ENCODE assay signal across 12 mouse cellular contexts in genomic region chr6:16999451-17000139, GRCm38 (mm10).
DNase-seq lines count a peak whose midpoint lies in the region; ATAC-seq and TF ChIP-seq lines count a peak whose summit lies in the region.
"Had no signal": no experiment of that assay in that cellular context is flagged by ENCODE, and none has a peak within 500 bp of the region (broad histone marks: within the 10 kb centered on the region; RNA-seq: fewer than 3 reads in every experiment).

No protein-coding gene starts in this region.

- TF ChIP-seq EP300 in stomach, postnatal 0 days (optimal IDR thresholded peaks at IDR 0.05) = no peak

- no peaks in the 10 kb centered on the region for H3K9me3 ChIP-seq in forebrain, embryonic 15.5 days
- no peaks in the 10 kb centered on the region for H3K9me3 ChIP-seq in forebrain, embryonic 11.5 days (ENCODE audit: control insufficient read depth, low read length)
- no peaks in the 10 kb centered on the region for H3K9me3 ChIP-seq in neural tube, embryonic 11.5 days (ENCODE audit: control insufficient read depth, low read length)
- H3K9me3 ChIP-seq in stomach, postnatal 0 days (ENCODE audit: control insufficient read depth, low read length) = no peaks in the 10 kb centered on the region

- H3K4me2 ChIP-seq in forebrain, embryonic 15.5 days (replicated peaks) = peak overlapping the region; percentile 23
- no peak overlapping the region for H3K4me2 ChIP-seq in forebrain, embryonic 11.5 days (ENCODE audit: low read depth, low read length, severe bottlenecking)
- H3K4me2 ChIP-seq in neural tube, embryonic 11.5 days (ENCODE audit: low read depth) = peak overlapping the region; percentile 21
- H3K4me2 ChIP-seq in stomach, postnatal 0 days (replicated peaks; ENCODE audit: low read depth) = peak overlapping the region; percentile 45

- H3K4me1 ChIP-seq in forebrain, embryonic 15.5 days = peaks cover 6% of the 10 kb centered on the region
- H3K4me1 ChIP-seq in forebrain, embryonic 11.5 days (replicated peaks; ENCODE audit: control insufficient read depth, insufficient read depth, low read length) = peaks cover 5% of the 10 kb centered on the region; the same call in 1 of the 2 replicates
- H3K4me1 ChIP-seq in neural tube, embryonic 11.5 days (ENCODE audit: control insufficient read depth, insufficient read depth, low read length) = no peaks in the 10 kb centered on the region
- H3K4me1 ChIP-seq in stomach, postnatal 0 days (replicated peaks; ENCODE audit: control insufficient read depth, insufficient read depth) = no peaks in the 10 kb centered on the region

- H3K27me3 ChIP-seq in forebrain, embryonic 15.5 days = no peaks in the 10 kb centered on the region
- H3K27me3 ChIP-seq in forebrain, embryonic 11.5 days (ENCODE audit: control insufficient read depth, insufficient read depth, low read length) = no peaks in the 10 kb centered on the region
- H3K27me3 ChIP-seq in neural tube, embryonic 11.5 days (ENCODE audit: control insufficient read depth, insufficient read depth, low read length) = no peaks in the 10 kb centered on the region
- no peaks in the 10 kb centered on the region for H3K27me3 ChIP-seq in stomach, postnatal 0 days (ENCODE audit: control insufficient read depth, insufficient read depth, low read length)

- no peak overlapping the region for H3K27ac ChIP-seq in forebrain, embryonic 15.5 days (replicated peaks)
- H3K27ac ChIP-seq in forebrain, embryonic 11.5 days (ENCODE audit: low read depth, low read length) = no peak overlapping the region
- no peak overlapping the region for H3K27ac ChIP-seq in neural tube, embryonic 11.5 days (ENCODE audit: low read depth, low read length)
- H3K27ac ChIP-seq in stomach, postnatal 0 days (replicated peaks) = no peak overlapping the region
- H3K27ac ChIP-seq: heart, adult 2 months had no signal

- no peak for DNase-seq in forebrain, embryonic 11.5 days (ENCODE audit: low spot score)
- DNase-seq in neural tube, embryonic 11.5 days (ENCODE audit: low spot score) = peak; percentile 35
- DNase-seq in neural tube, embryonic 10.5 days (ENCODE audit: extremely low spot score, low spot score) = no peak
- DNase-seq in lung, postnatal 10 days = peak; percentile 39
- no peak for DNase-seq in stomach, postnatal 0 days (ENCODE audit: low spot score)
- no peak for DNase-seq in kidney, postnatal 25 days
- DNase-seq: heart, adult 2 months; right cerebral cortex, postnatal 14 days; thymus, adult 2 months had no signal

- no peak overlapping the region for H3K9ac ChIP-seq in forebrain, embryonic 15.5 days (replicated peaks)
- H3K9ac ChIP-seq in forebrain, embryonic 11.5 days (ENCODE audit: low read length) = no peak overlapping the region
- no peak overlapping the region for H3K9ac ChIP-seq in neural tube, embryonic 11.5 days (ENCODE audit: low read length)
- H3K9ac ChIP-seq in stomach, postnatal 0 days (ENCODE audit: low read length) = no peak overlapping the region

- peak; percentile 41; the same call in 1 of the 2 replicates for TF ChIP-seq CTCF in stomach, postnatal 0 days (IDR thresholded peaks at IDR 0.05; ENCODE audit: low read depth)

- peak overlapping the region; percentile 16 for H3K4me3 ChIP-seq in forebrain, embryonic 15.5 days
- H3K4me3 ChIP-seq in forebrain, embryonic 11.5 days (ENCODE audit: low read depth, low read length) = no peak overlapping the region
- H3K4me3 ChIP-seq in neural tube, embryonic 11.5 days (ENCODE audit: low read depth, low read length) = peak overlapping the region; percentile 4; the same call in 1 of the 2 replicates
- peak overlapping the region; percentile 8; the same call in 1 of the 2 replicates for H3K4me3 ChIP-seq in stomach, postnatal 0 days (ENCODE audit: low read depth, low read length)
- H3K4me3 ChIP-seq: heart, adult 2 months; megakaryocyte, embryonic 14.5 days had no signal

- H3K36me3 ChIP-seq in forebrain, embryonic 15.5 days = no peaks in the 10 kb centered on the region
- no peaks in the 10 kb centered on the region for H3K36me3 ChIP-seq in forebrain, embryonic 11.5 days (ENCODE audit: control insufficient read depth, insufficient read depth, low read length)
- no peaks in the 10 kb centered on the region for H3K36me3 ChIP-seq in neural tube, embryonic 11.5 days (ENCODE audit: control insufficient read depth, insufficient read depth, low read length)
- H3K36me3 ChIP-seq in stomach, postnatal 0 days (ENCODE audit: control insufficient read depth, insufficient read depth, low read length) = no peaks in the 10 kb centered on the region

- WGBS in forebrain, embryonic 15.5 days = 61% methylated on average over 21 of the region's 21 CpGs
- WGBS in forebrain, embryonic 11.5 days = 76% methylated on average over 21 of the region's 21 CpGs
- 56% methylated on average over 21 of the region's 21 CpGs for WGBS in neural tube, embryonic 11.5 days
- 60% methylated on average over 21 of the region's 21 CpGs for WGBS in stomach, postnatal 0 days

- ATAC-seq in forebrain, embryonic 15.5 days (replicated peaks) = no peak
- no peak for ATAC-seq in forebrain, embryonic 11.5 days (replicated peaks; ENCODE audit: low FRiP score)
- no peak for ATAC-seq in neural tube, embryonic 11.5 days (ENCODE audit: insufficient read depth, low FRiP score, low TSS enrichment)
- no peak for ATAC-seq in stomach, postnatal 0 days (ENCODE audit: low FRiP score, low TSS enrichment)
- no peak for ATAC-seq in granulocyte monocyte progenitor cell, adult 5-6 weeks (replicated peaks; ENCODE audit: poor library complexity, severe bottlenecking)

Comparison
In these comparisons a context has a peak if more than half of its experiments do, and no peak if none do; other contexts are left out.
1. DNase-seq: peak in neural tube, embryonic 11.5 days (single experiment) and lung, postnatal 10 days (single experiment); none in forebrain, embryonic 11.5 days (single experiment), neural tube, embryonic 10.5 days (single experiment), stomach, postnatal 0 days (single experiment) and kidney, postnatal 25 days (0 of 2).